Mouse (Mus musculus) small intestine, adult 2 months (tissue): ENCODE results near the gene Kazn. TPM values are rescaled to one million over a fixed set of nuclear protein-coding genes. Genes with fewer than 3 reads are reported as not detected.

ENCODE experiments used
- H3K27ac ChIP-seq: fragments of 200-500 bp; 2 replicates; pipeline ENCODE4 v1.5.1; 2012; ENCODE audit warnings: low read depth, low read length, control low read depth, inconsistent platforms; ENCODE audit not compliant: insufficient read depth
- H3K27me3 ChIP-seq: fragments of 200-500 bp; 2 replicates; pipeline ENCODE4 v1.6.1; 2012; ENCODE audit warnings: mild to moderate bottlenecking, moderate library complexity, low read length, inconsistent platforms; ENCODE audit not compliant: control insufficient read depth, insufficient read depth
- H3K36me3 ChIP-seq: fragments of 200-500 bp; 2 replicates; pipeline ENCODE4 v1.6.1; 2012; ENCODE audit warnings: mild to moderate bottlenecking, low read length, control low read depth, inconsistent platforms; ENCODE audit not compliant: control insufficient read depth, insufficient read depth
- H3K4me1 ChIP-seq: fragments of 200-500 bp; 2 replicates; pipeline ENCODE4 v1.6.1; 2012; ENCODE audit warnings: low read length, inconsistent platforms, mixed read lengths; ENCODE audit not compliant: control insufficient read depth, insufficient read depth, insufficient read length
- H3K4me3 ChIP-seq: fragments of 200-500 bp; 2 replicates; pipeline ENCODE4 v1.5.1; 2012; ENCODE audit warnings: low read depth, mild to moderate bottlenecking, control low read depth, inconsistent platforms, low read length, moderate library complexity
- CTCF ChIP-seq: fragments of 200-500 bp; IDR thresholded peaks from 2 replicates; pipeline ENCODE4 v1.5.1; 2012; ENCODE audit warnings: low read depth, mild to moderate bottlenecking, control low read depth, inconsistent platforms, low read length, moderate library complexity, mixed read lengths; ENCODE audit not compliant: insufficient replicate concordance, insufficient read length; ENCODE audit errors: extremely low read depth
- POLR2A ChIP-seq: fragments of 200-500 bp; IDR thresholded peaks from 2 replicates; pipeline ENCODE4 v1.6.1; 2012; ENCODE audit warnings: low read depth, mild to moderate bottlenecking, control low read depth, inconsistent platforms, low read length, moderate library complexity
- WGBS: fragments of 180-500 bp; shearing (Covaris S2); methylation state at CpG from one replicate; pipeline ENCODE4 v1.1.7; 2018; 5-methylcytosine and 5-hydroxymethylcytosine counted together
- polyA plus RNA-seq: library from polyadenylated mRNA; depleted of rRNA; stranded (reverse); fragments of >200 nt; gene quantifications from 2 replicates; pipeline ENCODE4 v1.2.3, GENCODE M21; 2012

Gene Kazn
- polyA plus RNA-seq, 1 experiment, result 15.3 TPM

- Histone ChIP-seq H3K27ac (no peak overlapping the region), H3K36me3 (no peaks in the 10 kb centered on the region), H3K4me1 (peaks cover 8% of the 10 kb centered on the region), H3K4me3 (no peak overlapping the region), H3K27me3 (no peaks in the 10 kb centered on the region)
- TF ChIP-seq CTCF (no peak), POLR2A (no peak)
- 41% methylated on average over 4 of the region's 4 CpGs for whole genome bisulfite sequencing
These were observed 3.0 kb upstream of the Kazn start for GRCm38 (mm10) chr4:142242164-142242563.

DNA sequence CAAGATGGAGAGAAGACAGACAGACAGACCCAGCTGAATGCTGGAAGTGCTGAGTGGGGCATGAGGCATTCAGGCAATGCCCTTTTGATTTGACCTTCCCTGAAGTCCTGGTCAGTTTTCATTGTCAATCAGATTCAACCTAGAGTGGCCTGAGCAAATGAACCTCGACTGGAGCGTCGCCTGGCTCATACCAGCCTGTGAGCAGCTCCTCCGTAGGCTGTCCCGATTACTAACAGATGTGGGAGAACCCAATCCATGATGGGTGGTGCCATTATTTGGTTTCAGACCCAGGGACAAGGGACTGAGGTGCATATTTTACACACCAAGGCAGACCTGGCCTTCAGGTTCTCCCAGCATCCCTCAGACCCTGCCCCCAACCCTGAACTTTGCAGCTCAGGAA lies 1.7 kb upstream of the Kazn start:
- no peaks in the 10 kb centered on the region for H3K36me3 ChIP-seq
- 92% methylated on average over 5 of the region's 5 CpGs for WGBS
- no peak for TF ChIP-seq CTCF
- no peak for TF ChIP-seq POLR2A
- no peak overlapping the region for H3K27ac ChIP-seq
- no peak overlapping the region for H3K4me3 ChIP-seq
- H3K27me3 ChIP-seq, result no peaks in the 10 kb centered on the region
- peaks cover 14% of the 10 kb centered on the region for H3K4me1 ChIP-seq

- under 1% methylated on average over 69 of the region's 69 CpGs for WGBS
- Histone ChIP-seq H3K4me1 (peaks cover 19% of the 10 kb centered on the region), H3K36me3 (no peaks in the 10 kb centered on the region), H3K27me3 (no peaks in the 10 kb centered on the region), H3K4me3 (peak overlapping the region; percentile 86), H3K27ac (0 out of 2 replicates have a peak overlapping the region, but pooled peaks have one; percentile 7)
- TF ChIP-seq CTCF (no peak), POLR2A (no peak)
These were observed 538 bp downstream of the Kazn start for GRCm38 (mm10) chr4:142238486-142239239.

- H3K4me1 ChIP-seq, result peaks cover 19% of the 10 kb centered on the region
- H3K27me3 ChIP-seq, result no peaks in the 10 kb centered on the region
- 0 out of 2 replicates have a peak overlapping the region, but pooled peaks have one; percentile 7 for H3K27ac ChIP-seq
- peak overlapping the region; percentile 86 for H3K4me3 ChIP-seq
- WGBS, result 5% methylated on average over 14 of the region's 14 CpGs
- TF ChIP-seq CTCF (no peak), POLR2A (no peak)
- H3K36me3 ChIP-seq, result no peaks in the 10 kb centered on the region
These were observed 1.2 kb downstream of the Kazn start for GRCm38 (mm10) chr4:142238041-142238440.

DNA sequence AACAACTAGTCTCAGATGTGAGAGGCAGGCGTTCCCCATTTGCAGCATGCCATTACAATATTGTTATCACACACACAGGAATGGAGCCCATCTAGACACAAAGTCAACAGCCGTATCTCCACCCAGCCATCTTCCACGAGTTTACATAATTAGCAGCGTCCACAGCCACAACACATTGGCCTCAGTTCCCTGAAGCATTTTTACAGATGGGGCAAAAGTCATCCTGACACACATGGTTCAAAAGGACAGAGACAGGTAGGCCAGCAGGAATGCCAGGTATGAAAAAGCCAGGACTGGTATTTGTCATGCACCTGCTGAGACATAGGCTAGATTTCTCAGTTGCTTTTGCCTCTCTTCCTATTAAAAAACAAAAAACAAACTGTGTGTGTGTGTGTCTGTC lies 2.5 kb downstream of the Kazn start:
- Histone ChIP-seq H3K36me3 (no peaks in the 10 kb centered on the region), H3K27me3 (no peaks in the 10 kb centered on the region), H3K27ac (peak overlapping the region; percentile 47), H3K4me3 (no peak overlapping the region), H3K4me1 (peaks cover 17% of the 10 kb centered on the region)
- TF ChIP-seq CTCF (no peak), POLR2A (no peak)
- WGBS, result 26% methylated on average over 4 of the region's 4 CpGs

- Histone ChIP-seq H3K4me1 (peaks cover 20% of the 10 kb centered on the region), H3K36me3 (no peaks in the 10 kb centered on the region), H3K4me3 (no peak overlapping the region), H3K27ac (0 out of 2 replicates have a peak overlapping the region, but pooled peaks have one; percentile 1), H3K27me3 (no peaks in the 10 kb centered on the region)
- WGBS, result 59% methylated on average over 11 of the region's 11 CpGs
- TF ChIP-seq POLR2A (no peak), CTCF (no peak)
These were observed 3.8 kb downstream of the Kazn start for GRCm38 (mm10) chr4:142235426-142235825.

DNA sequence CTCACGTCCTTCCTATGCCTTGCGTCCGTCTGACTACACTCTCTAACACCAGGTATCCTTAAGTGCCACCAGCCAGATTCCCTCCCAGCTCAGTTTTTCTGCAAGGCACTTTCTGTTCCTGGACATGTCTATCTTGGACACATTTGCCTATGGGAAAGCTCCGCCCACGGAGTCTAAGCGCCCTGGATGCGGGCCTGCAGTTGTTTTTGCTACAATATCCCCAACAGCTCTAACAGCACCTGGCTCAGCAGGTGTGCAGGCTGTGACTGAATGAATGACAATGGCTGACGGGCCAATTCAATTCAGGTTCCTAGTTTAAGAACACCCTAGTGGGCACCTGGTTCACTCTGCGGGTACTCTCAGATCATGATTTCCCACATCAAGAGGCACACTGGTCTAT lies 4.4 kb downstream of the Kazn start:
- Histone ChIP-seq H3K4me3 (no peak overlapping the region), H3K27ac (0 out of 2 replicates have a peak overlapping the region, but pooled peaks have one; percentile 1), H3K27me3 (no peaks in the 10 kb centered on the region), H3K4me1 (peaks cover 20% of the 10 kb centered on the region), H3K36me3 (no peaks in the 10 kb centered on the region)
- TF ChIP-seq POLR2A, result no peak
- TF ChIP-seq CTCF, result no peak
- 27% methylated on average over 9 of the region's 9 CpGs for WGBS
